Mouse (Mus musculus): ENCODE measurements around the gene Slc6a16. TPM values are rescaled to one million over a fixed set of nuclear protein-coding genes. Genes with fewer than 3 reads are reported as not detected.

Slc6a16 gene
- polyA plus RNA-seq, 1 experiment: 0.63 TPM

- Histone ChIP-seq H3K27me3 (ENCODE audit: control insufficient read depth, insufficient read depth, low read length, poor library complexity, severe bottlenecking) (no peaks in the 10 kb centered on the region), H3K36me3 (ENCODE audit: control insufficient read depth, insufficient read depth, low read length, poor library complexity, severe bottlenecking) (no peaks in the 10 kb centered on the region), H3K9me3 (replicated peaks; ENCODE audit: control insufficient read depth, insufficient read depth, low read length, poor library complexity, severe bottlenecking) (peaks cover 2% of the 10 kb centered on the region; the same call in 1 of the 2 replicates), H3K4me3 (ENCODE audit: low read depth, low read length) (no peak overlapping the region), H3K4me1 (ENCODE audit: control insufficient read depth, insufficient read depth, low read length) (no peaks in the 10 kb centered on the region), H3K27ac (ENCODE audit: insufficient read depth, low read length) (no peak overlapping the region), H3K9ac (ENCODE audit: low read depth, poor library complexity, severe bottlenecking) (no peak overlapping the region)
- TF ChIP-seq CTCF (IDR thresholded peaks at IDR 0.05; ENCODE audit: low read depth, low read length): no peak
- no peak for TF ChIP-seq POLR2A (IDR thresholded peaks at IDR 0.05; ENCODE audit: insufficient read depth, low read length)
- TF ChIP-seq EP300 (IDR thresholded peaks at IDR 0.05; ENCODE audit: insufficient read depth, low read depth, low read length): no peak
Observed at GRCm38 (mm10) chr7:45296626-45297025, 55.7 kb downstream of the Slc6a16 start.

- TF ChIP-seq POLR2A (IDR thresholded peaks at IDR 0.05; ENCODE audit: insufficient read depth, low read length) (no peak), CTCF (IDR thresholded peaks at IDR 0.05; ENCODE audit: low read depth, low read length) (no peak), EP300 (IDR thresholded peaks at IDR 0.05; ENCODE audit: insufficient read depth, low read depth, low read length) (no peak)
- H3K27me3 ChIP-seq (ENCODE audit: control insufficient read depth, insufficient read depth, low read length, poor library complexity, severe bottlenecking): no peaks in the 10 kb centered on the region
- H3K4me3 ChIP-seq (ENCODE audit: low read depth, low read length): no peak overlapping the region
- no peak overlapping the region for H3K27ac ChIP-seq (ENCODE audit: insufficient read depth, low read length)
- no peaks in the 10 kb centered on the region for H3K36me3 ChIP-seq (ENCODE audit: control insufficient read depth, insufficient read depth, low read length, poor library complexity, severe bottlenecking)
- peaks cover 2% of the 10 kb centered on the region; the same call in 1 of the 2 replicates for H3K9me3 ChIP-seq (replicated peaks; ENCODE audit: control insufficient read depth, insufficient read depth, low read length, poor library complexity, severe bottlenecking)
- H3K9ac ChIP-seq (ENCODE audit: low read depth, poor library complexity, severe bottlenecking): no peak overlapping the region
- H3K4me1 ChIP-seq (ENCODE audit: control insufficient read depth, insufficient read depth, low read length): no peaks in the 10 kb centered on the region
Observed at GRCm38 (mm10) chr7:45297563-45297962, 56.7 kb downstream of the Slc6a16 start.

GRCm38 (mm10) chr7:45299752-45300151, 58.9 kb downstream of the Slc6a16 start:
- H3K4me1 ChIP-seq (ENCODE audit: control insufficient read depth, insufficient read depth, low read length): no peaks in the 10 kb centered on the region
- H3K36me3 ChIP-seq (ENCODE audit: control insufficient read depth, insufficient read depth, low read length, poor library complexity, severe bottlenecking): peaks cover 8% of the 10 kb centered on the region
- TF ChIP-seq POLR2A (IDR thresholded peaks at IDR 0.05; ENCODE audit: insufficient read depth, low read length) (no peak), EP300 (IDR thresholded peaks at IDR 0.05; ENCODE audit: insufficient read depth, low read depth, low read length) (no peak), CTCF (IDR thresholded peaks at IDR 0.05; ENCODE audit: low read depth, low read length) (peak; percentile 80)
- H3K9me3 ChIP-seq (replicated peaks; ENCODE audit: control insufficient read depth, insufficient read depth, low read length, poor library complexity, severe bottlenecking): no peaks in the 10 kb centered on the region
- H3K27ac ChIP-seq (ENCODE audit: insufficient read depth, low read length): no peak overlapping the region
- H3K9ac ChIP-seq (ENCODE audit: low read depth, poor library complexity, severe bottlenecking): no peak overlapping the region
- H3K27me3 ChIP-seq (ENCODE audit: control insufficient read depth, insufficient read depth, low read length, poor library complexity, severe bottlenecking): no peaks in the 10 kb centered on the region
- no peak overlapping the region for H3K4me3 ChIP-seq (ENCODE audit: low read depth, low read length)

GRCm38 (mm10) chr7:45300270-45300669, 59.4 kb downstream of the Slc6a16 start:
- H3K27ac ChIP-seq (ENCODE audit: insufficient read depth, low read length): no peak overlapping the region
- H3K4me1 ChIP-seq (ENCODE audit: control insufficient read depth, insufficient read depth, low read length): no peaks in the 10 kb centered on the region
- H3K4me3 ChIP-seq (ENCODE audit: low read depth, low read length): no peak overlapping the region
- no peak overlapping the region for H3K9ac ChIP-seq (ENCODE audit: low read depth, poor library complexity, severe bottlenecking)
- H3K27me3 ChIP-seq (ENCODE audit: control insufficient read depth, insufficient read depth, low read length, poor library complexity, severe bottlenecking): no peaks in the 10 kb centered on the region
- no peaks in the 10 kb centered on the region for H3K9me3 ChIP-seq (replicated peaks; ENCODE audit: control insufficient read depth, insufficient read depth, low read length, poor library complexity, severe bottlenecking)
- peak; percentile 77 for TF ChIP-seq CTCF (IDR thresholded peaks at IDR 0.05; ENCODE audit: low read depth, low read length)
- no peak for TF ChIP-seq EP300 (IDR thresholded peaks at IDR 0.05; ENCODE audit: insufficient read depth, low read depth, low read length)
- H3K36me3 ChIP-seq (ENCODE audit: control insufficient read depth, insufficient read depth, low read length, poor library complexity, severe bottlenecking): peaks cover 8% of the 10 kb centered on the region

- Histone ChIP-seq H3K4me1 (ENCODE audit: control insufficient read depth, insufficient read depth, low read length) (no peaks in the 10 kb centered on the region), H3K4me3 (ENCODE audit: low read depth, low read length) (no peak overlapping the region), H3K36me3 (ENCODE audit: control insufficient read depth, insufficient read depth, low read length, poor library complexity, severe bottlenecking) (peaks cover 8% of the 10 kb centered on the region), H3K27me3 (ENCODE audit: control insufficient read depth, insufficient read depth, low read length, poor library complexity, severe bottlenecking) (no peaks in the 10 kb centered on the region), H3K27ac (ENCODE audit: insufficient read depth, low read length) (no peak overlapping the region), H3K9me3 (replicated peaks; ENCODE audit: control insufficient read depth, insufficient read depth, low read length, poor library complexity, severe bottlenecking) (no peaks in the 10 kb centered on the region), H3K9ac (ENCODE audit: low read depth, poor library complexity, severe bottlenecking) (no peak overlapping the region)
- no peak for TF ChIP-seq POLR2A (IDR thresholded peaks at IDR 0.05; ENCODE audit: insufficient read depth, low read length)
- no peak for TF ChIP-seq EP300 (IDR thresholded peaks at IDR 0.05; ENCODE audit: insufficient read depth, low read depth, low read length)
- no peak for TF ChIP-seq CTCF (IDR thresholded peaks at IDR 0.05; ENCODE audit: low read depth, low read length)
Observed at GRCm38 (mm10) chr7:45302626-45303025, 61.7 kb downstream of the Slc6a16 start.

- H3K9ac ChIP-seq (ENCODE audit: low read depth, poor library complexity, severe bottlenecking): 0 out of 2 replicates have a peak overlapping the region, but pooled peaks have one; percentile 9
- TF ChIP-seq CTCF (IDR thresholded peaks at IDR 0.05; ENCODE audit: low read depth, low read length): no peak
- no peak for TF ChIP-seq POLR2A (IDR thresholded peaks at IDR 0.05; ENCODE audit: insufficient read depth, low read length)
- TF ChIP-seq EP300 (IDR thresholded peaks at IDR 0.05; ENCODE audit: insufficient read depth, low read depth, low read length): no peak
- no peaks in the 10 kb centered on the region for H3K27me3 ChIP-seq (ENCODE audit: control insufficient read depth, insufficient read depth, low read length, poor library complexity, severe bottlenecking)
- no peaks in the 10 kb centered on the region for H3K9me3 ChIP-seq (replicated peaks; ENCODE audit: control insufficient read depth, insufficient read depth, low read length, poor library complexity, severe bottlenecking)
- H3K27ac ChIP-seq (ENCODE audit: insufficient read depth, low read length): no peak overlapping the region
- H3K4me1 ChIP-seq (ENCODE audit: control insufficient read depth, insufficient read depth, low read length): no peaks in the 10 kb centered on the region
- peaks cover 8% of the 10 kb centered on the region for H3K36me3 ChIP-seq (ENCODE audit: control insufficient read depth, insufficient read depth, low read length, poor library complexity, severe bottlenecking)
- H3K4me3 ChIP-seq (ENCODE audit: low read depth, low read length): peak overlapping the region; percentile 19
Observed at GRCm38 (mm10) chr7:45304869-45305268, 64.0 kb downstream of the Slc6a16 start.

Data from ES-Bruce4 (cell line).